Mouse (Mus musculus): ENCODE results near the gene Lamb3. TPM values are rescaled to one million over a fixed set of nuclear protein-coding genes. Genes with fewer than 3 reads are reported as not detected.

Gene Lamb3
- polyA plus RNA-seq, 1 experiment = not detected

GRCm38 (mm10) chr1:193382841-193383462 lies 175.5 kb downstream of the Lamb3 start:
- Histone ChIP-seq H3K4me3 (replicated peaks) (no peak overlapping the region), H3K27me3 (ENCODE audit: control insufficient read depth) (peaks cover 10% of the 10 kb centered on the region), H3K9me3 (ENCODE audit: control insufficient read depth, low read length) (peaks cover 5% of the 10 kb centered on the region; the same call in 1 of the 2 replicates), H3K36me3 (ENCODE audit: control insufficient read depth) (no peaks in the 10 kb centered on the region), H3K4me1 (ENCODE audit: control insufficient read depth) (no peaks in the 10 kb centered on the region)
- no peak for TF ChIP-seq GATA1 (IDR thresholded peaks at IDR 0.05; ENCODE audit: low read length)

- no peaks in the 10 kb centered on the region for H3K4me1 ChIP-seq (ENCODE audit: control insufficient read depth)
- H3K4me3 ChIP-seq (replicated peaks) = no peak overlapping the region
- no peaks in the 10 kb centered on the region for H3K36me3 ChIP-seq (ENCODE audit: control insufficient read depth)
- H3K9me3 ChIP-seq (ENCODE audit: control insufficient read depth, low read length) = peaks cover 5% of the 10 kb centered on the region; the same call in 1 of the 2 replicates
- H3K27me3 ChIP-seq (ENCODE audit: control insufficient read depth) = peaks cover 10% of the 10 kb centered on the region
- TF ChIP-seq GATA1 (IDR thresholded peaks at IDR 0.05; ENCODE audit: low read length) (no peak), TAL1 (IDR thresholded peaks at IDR 0.05; ENCODE audit: low read length) (no peak)
These were observed 178.6 kb downstream of the Lamb3 start for GRCm38 (mm10) chr1:193386136-193386535.

GRCm38 (mm10) chr1:193387241-193387640 lies 179.7 kb downstream of the Lamb3 start:
- Histone ChIP-seq H3K36me3 (ENCODE audit: control insufficient read depth) (no peaks in the 10 kb centered on the region), H3K27me3 (ENCODE audit: control insufficient read depth) (0 out of 2 replicates have a peak, but pooled peaks cover 4% of the 10 kb centered on the region), H3K4me1 (ENCODE audit: control insufficient read depth) (no peaks in the 10 kb centered on the region), H3K9me3 (ENCODE audit: control insufficient read depth, low read length) (peaks cover 5% of the 10 kb centered on the region; the same call in 1 of the 2 replicates), H3K4me3 (replicated peaks) (no peak overlapping the region)
- TF ChIP-seq GATA1 (IDR thresholded peaks at IDR 0.05; ENCODE audit: low read length) (no peak), TAL1 (IDR thresholded peaks at IDR 0.05; ENCODE audit: low read length) (no peak)

- Histone ChIP-seq H3K4me3 (replicated peaks) (no peak overlapping the region), H3K9me3 (ENCODE audit: control insufficient read depth, low read length) (peaks cover 5% of the 10 kb centered on the region; the same call in 1 of the 2 replicates), H3K27me3 (ENCODE audit: control insufficient read depth) (0 out of 2 replicates have a peak, but pooled peaks cover 4% of the 10 kb centered on the region), H3K4me1 (ENCODE audit: control insufficient read depth) (no peaks in the 10 kb centered on the region), H3K36me3 (ENCODE audit: control insufficient read depth) (no peaks in the 10 kb centered on the region)
- TF ChIP-seq TAL1 (IDR thresholded peaks at IDR 0.05; ENCODE audit: low read length) (no peak), GATA1 (IDR thresholded peaks at IDR 0.05; ENCODE audit: low read length) (no peak)
These were observed 182.0 kb downstream of the Lamb3 start for GRCm38 (mm10) chr1:193389505-193389904.

- TF ChIP-seq TAL1 (IDR thresholded peaks at IDR 0.05; ENCODE audit: low read length) (no peak), GATA1 (IDR thresholded peaks at IDR 0.05; ENCODE audit: low read length) (no peak)
- Histone ChIP-seq H3K9me3 (ENCODE audit: control insufficient read depth, low read length) (peaks cover 5% of the 10 kb centered on the region; the same call in 1 of the 2 replicates), H3K4me3 (replicated peaks) (no peak overlapping the region), H3K27me3 (ENCODE audit: control insufficient read depth) (0 out of 2 replicates have a peak, but pooled peaks cover 4% of the 10 kb centered on the region), H3K4me1 (ENCODE audit: control insufficient read depth) (no peaks in the 10 kb centered on the region), H3K36me3 (ENCODE audit: control insufficient read depth) (no peaks in the 10 kb centered on the region)
These were observed 182.5 kb downstream of the Lamb3 start for GRCm38 (mm10) chr1:193390004-193390403.

- no peaks in the 10 kb centered on the region for H3K4me1 ChIP-seq (ENCODE audit: control insufficient read depth)
- no peaks in the 10 kb centered on the region for H3K27me3 ChIP-seq (ENCODE audit: control insufficient read depth)
- H3K4me3 ChIP-seq (replicated peaks) = no peak overlapping the region
- H3K9me3 ChIP-seq (ENCODE audit: control insufficient read depth, low read length) = no peaks in the 10 kb centered on the region
- no peak for TF ChIP-seq TAL1 (IDR thresholded peaks at IDR 0.05; ENCODE audit: low read length)
- TF ChIP-seq GATA1 (IDR thresholded peaks at IDR 0.05; ENCODE audit: low read length) = no peak
- no peaks in the 10 kb centered on the region for H3K36me3 ChIP-seq (ENCODE audit: control insufficient read depth)
These were observed 184.8 kb downstream of the Lamb3 start for GRCm38 (mm10) chr1:193392266-193392665.

Other genes starting within 250 kb of the Lamb3 start
- 0.41 and 0.53 TPM in 2 replicates for gene Syt14, start 171.9 kb upstream of the Lamb3 start, polyA plus RNA-seq (2012)
- gene Diexf, start 77.4 kb upstream of the Lamb3 start, polyA plus RNA-seq (2012) = 0.07 and 0.21 TPM in 2 replicates
- gene Irf6, start 54.6 kb upstream of the Lamb3 start, polyA plus RNA-seq (2012) = not detected in 2 replicates
- gene A130010J15Rik, start 39.7 kb upstream of the Lamb3 start, polyA plus RNA-seq (2012) = not detected in 2 replicates
- 0.22 TPM in 1 of 2 replicates, not detected in the other for gene Traf3ip3, start 6.0 kb upstream of the Lamb3 start, polyA plus RNA-seq (2012)
- not detected in 2 replicates for gene Hsd11b1, start 56.4 kb downstream of the Lamb3 start, polyA plus RNA-seq (2012)
- 0.07 and 0.08 TPM in 2 replicates for gene G0s2, start 65.5 kb downstream of the Lamb3 start, polyA plus RNA-seq (2012)
- not detected in 2 replicates for gene Camk1g, start 162.6 kb downstream of the Lamb3 start, polyA plus RNA-seq (2012)

Data from erythroblast, embryonic 14.5 days (primary cell).